Mouse (Mus musculus) retina, adult 2 months (tissue): Measurements from ENCODE around the gene Fam20b.
"Not testable (repeated sequence)": the region's sequence is repeated elsewhere in the genome, so short reads cannot be mapped to it uniquely, and the experiment has no call there.

Source experiments
- DNase-seq: peaks from one replicate; pipeline ENCODE4 v3.0.0-alpha.2; 2012; ENCODE audit warnings: low read depth, low spot score

Fam20b gene

DNA sequence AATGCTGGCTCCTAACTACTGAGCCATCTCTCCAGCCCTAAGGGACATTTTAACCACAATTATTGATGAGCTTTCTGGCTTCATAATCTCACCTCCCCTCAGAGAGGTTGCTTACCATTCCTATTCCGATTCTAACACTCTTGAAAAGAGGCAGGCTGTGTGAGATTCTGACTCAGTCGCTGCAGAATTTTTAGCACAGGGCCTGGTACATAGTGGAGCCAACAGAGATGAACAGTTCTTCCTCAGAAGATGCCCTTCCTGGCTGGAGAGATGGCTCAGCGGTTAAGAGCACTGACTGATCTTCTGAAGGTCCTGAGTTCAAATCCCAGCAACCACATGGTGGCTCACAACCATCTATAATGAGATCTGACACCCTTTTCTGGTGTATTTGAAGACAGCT, 47.0 kb downstream of the Fam20b start:
- DNase-seq, result no peak

DNA sequence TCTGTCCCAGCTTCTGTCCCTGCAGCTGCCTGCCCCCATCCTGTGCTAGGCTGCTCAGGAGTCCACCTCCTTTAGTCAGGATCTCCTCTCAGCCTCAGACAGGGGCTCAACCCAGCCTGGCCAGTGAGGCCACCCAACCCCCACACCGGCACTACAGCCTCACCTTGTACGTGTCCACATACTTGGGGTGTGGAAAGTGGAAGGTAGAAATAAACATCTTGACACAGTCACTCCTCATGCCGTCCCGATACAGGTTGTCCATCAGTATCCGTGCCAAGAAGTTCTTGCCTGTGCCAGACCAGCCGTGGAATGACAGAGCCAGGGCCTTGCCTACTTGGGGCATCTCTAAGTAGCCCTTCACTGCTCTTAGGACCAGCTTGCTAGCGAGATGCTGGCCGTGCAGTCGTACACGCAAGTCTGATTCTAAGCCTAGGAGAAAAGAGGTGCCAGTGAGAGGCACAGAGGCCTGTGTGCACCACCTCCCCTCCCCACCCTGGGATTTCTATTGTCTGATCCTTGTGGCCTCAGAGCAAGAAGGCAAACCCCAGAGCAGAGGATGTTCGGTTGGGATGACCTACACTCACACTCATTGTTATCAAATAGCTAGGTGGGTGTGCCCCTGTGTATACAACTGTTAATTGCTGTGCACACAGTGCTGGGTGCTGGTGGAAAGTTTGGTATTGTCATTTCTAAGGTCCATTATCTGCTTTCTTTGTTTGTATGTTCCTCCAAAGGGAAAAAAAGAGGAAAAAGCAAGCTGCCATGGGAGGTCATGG, 49.5 kb downstream of the Fam20b start:
- DNase-seq, result no peak

DNA sequence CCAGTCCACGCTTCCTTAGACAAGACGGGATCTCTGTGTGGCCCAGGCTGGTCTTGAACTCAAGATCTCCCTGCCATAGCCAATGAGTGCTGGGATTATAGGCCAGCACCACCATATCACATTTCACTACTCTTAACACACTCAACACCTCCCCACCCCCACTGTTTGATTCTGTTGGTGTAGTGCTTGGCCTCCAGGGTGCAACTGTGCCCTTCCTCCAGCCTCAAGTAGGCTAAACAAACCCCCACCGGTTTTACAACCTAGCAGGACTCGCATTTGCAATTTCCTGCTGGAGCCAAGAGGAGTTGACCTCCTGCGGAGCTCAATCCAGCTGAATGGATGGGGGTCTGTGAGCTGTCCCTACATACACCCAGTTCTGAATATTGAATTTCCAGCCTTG, 50.3 kb downstream of the Fam20b start:
- no peak for DNase-seq

DNA sequence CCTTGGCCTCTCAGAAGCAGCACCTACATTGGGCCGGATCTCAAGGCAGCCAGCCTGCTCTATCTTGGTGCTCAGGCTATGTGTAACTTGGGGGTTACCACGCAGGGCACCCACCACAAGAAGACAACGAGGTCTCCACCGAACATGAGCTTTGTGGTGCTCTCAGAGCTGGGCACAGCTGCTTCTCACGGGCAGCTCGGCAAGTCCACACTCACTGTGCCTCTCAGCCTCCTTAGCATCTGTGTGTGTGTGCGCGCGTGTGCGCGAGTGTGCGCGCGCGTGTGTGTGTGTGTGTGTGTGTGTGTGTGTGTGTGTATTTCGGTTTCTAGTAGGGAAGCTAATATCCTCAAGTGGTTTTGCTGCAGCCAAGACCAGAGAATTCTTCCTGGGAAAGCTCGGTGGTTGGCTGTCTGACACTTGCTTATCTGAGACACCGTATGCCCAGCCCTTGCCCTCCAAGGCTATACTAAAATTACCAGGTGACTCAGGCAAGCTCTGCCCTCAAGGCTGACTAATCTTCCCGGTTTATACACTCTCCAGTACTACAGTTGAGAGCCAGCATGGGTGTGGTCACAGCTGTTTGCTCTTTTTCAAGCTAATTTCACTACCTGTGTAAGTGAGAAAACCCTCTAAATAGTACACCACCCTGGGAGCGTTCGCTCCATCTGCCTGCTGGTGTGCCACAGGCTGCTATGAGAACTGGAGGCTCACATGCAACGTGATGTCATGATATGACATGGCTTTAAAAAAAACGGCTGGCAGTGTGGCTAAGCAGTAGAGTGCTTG, 51.6 kb downstream of the Fam20b start:
- no peak for DNase-seq

DNA sequence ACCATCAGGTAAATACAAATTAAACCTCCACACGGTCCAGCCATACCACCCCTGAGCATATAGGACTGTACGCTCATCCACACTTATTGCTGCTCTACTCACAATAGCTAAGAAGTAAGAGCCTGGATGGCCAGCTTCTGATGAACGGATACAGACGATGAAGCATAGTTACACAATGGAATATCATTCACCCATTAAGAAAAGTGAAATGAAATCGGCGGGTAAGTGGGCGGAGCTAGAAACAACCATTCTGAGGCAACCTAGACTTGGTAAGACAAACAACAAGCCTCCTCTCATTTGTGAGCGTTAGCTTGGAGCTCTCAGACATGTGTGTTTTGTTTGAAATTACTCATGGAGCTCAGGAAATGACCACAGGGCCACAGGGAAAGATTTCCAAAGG, 53.1 kb downstream of the Fam20b start:
- no peak for DNase-seq

DNA sequence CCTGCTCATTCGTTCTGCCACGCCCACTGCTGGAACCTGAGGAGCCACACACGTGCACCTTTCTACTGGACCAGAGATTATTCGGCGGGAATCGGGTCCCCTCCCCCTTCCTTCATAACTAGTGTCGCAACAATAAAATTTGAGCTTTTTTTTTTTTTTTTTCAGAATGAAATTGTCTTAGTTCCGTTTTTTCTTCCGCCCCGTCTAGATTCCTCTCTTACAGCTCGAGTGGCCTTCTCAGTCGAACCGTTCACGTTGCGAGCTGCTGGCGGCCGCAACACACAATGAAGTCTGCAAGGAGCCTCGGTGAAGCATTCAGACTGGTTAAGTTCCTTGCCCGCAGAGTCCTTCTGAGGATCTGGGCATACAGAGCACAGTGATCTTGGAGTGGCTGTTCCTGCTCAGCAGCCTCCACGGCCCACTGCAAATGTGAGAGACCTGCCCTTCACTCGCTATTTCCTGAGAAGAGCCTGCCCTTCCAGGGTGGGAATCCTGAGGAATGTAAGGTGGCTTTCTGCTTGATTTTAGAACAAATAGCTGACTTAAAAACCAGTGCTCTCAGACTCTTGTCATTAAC, 58.1 kb downstream of the Fam20b start:
- not testable (repeated sequence) for DNase-seq

DNA sequence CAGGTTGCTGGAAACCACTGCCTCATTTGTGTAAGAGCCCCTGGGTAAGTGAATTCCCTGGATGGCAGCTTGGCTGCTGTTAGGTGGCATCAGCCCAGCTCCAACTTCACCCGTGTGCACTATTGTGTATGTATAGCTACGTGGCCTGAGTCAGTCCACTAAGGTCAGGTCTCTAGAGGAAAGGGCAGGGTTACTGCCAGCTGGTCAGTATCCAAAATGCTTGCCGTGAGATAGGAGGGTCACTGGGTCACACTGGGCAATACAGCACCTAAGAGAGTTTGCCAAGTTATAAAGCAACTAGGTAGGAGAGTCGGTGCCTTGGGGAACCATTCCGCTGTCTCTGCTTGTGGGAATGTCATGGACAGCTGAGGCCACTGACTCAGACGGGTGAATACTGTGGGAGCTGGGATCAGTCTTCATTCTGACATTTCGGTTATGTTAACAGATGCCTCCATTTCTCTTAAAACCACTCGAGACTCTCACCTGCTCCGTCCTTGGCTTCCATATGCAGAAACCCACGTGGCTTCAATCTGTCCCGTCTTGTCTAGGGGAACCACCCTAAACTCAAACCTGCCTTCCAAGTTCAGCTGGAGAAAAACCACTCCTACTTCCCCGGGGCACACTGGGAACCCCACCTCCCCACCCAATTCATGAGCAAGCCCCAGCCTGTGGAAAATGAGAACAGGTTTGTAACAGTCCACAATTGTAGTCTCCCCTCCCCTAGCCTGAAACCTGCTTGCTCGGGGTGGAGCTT, 58.8 kb downstream of the Fam20b start:
- no peak for DNase-seq

DNA sequence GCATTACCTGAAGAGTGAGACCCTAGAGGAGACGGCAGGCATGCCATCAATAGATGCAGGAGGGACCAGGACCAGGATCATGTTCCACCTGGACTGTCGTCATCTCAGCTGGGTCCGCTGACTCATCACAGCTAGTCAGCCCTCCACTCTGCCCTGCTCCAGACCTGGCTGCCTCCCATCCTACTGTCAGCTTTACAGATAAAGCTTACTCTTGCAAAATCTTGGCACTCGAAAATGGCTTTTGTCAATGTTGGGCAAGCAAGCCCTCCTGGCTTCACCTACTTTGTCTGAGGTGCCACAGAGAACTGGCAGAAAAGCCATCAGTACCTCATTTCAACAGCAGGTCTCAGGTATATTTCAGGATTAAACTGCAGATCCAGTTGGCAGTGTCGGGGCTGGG, 60.2 kb downstream of the Fam20b start:
- DNase-seq, result no peak

DNA sequence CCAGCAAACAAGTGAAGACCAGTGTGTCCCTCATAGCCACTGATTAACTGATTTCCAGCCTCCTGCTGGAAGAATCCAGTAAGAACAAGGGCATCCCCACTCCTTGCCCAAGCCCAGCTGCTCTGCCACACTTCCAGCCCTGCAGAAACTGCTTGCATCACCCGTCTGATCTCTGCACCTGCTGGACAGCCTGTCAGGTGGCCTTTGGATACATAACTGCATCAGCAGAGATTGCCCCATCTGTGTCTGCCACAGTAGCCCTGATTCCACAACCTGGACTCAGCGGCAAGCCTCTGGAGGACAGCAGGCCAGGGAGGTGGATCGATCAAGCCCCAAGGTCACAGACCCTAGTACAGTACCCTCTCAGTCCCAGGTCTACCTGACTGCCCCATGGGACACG, 61.4 kb downstream of the Fam20b start:
- DNase-seq, result no peak

DNA sequence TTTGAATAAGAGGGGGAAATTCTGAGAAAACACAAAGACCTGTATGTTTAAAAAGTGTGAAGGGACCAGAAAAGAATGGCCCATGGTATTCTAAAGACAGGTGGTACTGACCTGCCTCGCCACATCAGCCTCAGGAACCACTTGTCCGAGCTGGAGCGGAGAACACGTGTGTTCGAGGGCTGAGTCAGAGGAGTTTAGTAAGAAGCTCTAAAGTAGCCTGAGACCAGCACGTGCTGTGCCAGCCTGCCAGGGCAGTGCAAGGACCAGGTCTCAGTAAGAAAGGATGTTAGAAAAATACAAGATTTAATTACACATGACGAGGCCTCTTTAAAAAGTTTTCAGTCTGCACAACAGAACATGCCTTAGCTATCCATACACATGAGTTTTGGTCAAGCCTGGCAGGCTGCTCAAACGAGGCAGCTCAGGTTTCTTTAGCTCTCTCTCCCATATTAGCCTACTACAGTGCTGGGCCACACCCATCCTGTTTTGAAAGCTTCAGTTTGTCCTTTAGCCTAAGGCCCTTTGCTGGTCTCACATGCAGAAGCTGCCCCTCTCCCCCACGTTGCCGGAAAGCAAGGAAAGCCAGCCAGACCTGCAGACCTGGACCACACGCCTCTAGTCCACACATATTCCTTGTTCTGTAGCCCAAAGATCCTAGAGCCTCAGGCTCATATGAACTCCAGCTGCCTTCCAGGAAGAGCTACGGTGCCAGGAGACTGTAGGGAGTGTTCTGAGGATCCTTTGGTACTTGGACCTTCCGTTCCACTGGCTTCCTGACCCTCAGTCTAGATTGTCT, 64.0 kb downstream of the Fam20b start:
- no peak for DNase-seq

DNA sequence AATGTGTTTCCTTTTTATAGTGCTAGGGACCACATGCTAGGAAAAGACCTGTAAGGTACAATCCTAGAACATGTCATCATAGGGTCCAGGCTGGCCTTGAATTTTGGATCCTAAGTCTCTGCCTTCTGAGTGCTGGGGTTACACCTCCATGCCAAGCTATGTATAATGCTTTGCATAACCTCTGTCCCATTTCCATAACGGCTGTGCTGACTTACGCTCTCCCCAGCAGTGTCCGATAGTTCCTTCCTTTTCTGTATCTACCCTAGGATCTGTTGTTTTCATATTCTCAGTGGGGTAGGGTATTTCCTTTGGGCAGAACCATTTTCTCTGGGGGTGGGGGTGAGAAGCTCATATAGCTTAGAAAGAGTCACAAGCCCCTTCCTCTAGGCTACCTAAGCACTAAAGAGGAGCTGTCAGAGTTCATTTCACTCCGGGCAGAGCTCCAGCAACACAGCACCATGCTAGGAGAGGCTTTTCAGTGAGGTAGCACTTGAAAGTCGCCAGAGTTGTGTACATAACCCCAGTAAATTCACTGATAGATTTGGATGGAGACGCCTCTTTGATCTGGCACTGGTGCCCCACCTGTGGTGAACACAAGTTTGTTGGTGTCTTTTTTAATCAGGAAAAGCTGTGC, 66.6 kb downstream of the Fam20b start:
- DNase-seq, result no peak

DNA sequence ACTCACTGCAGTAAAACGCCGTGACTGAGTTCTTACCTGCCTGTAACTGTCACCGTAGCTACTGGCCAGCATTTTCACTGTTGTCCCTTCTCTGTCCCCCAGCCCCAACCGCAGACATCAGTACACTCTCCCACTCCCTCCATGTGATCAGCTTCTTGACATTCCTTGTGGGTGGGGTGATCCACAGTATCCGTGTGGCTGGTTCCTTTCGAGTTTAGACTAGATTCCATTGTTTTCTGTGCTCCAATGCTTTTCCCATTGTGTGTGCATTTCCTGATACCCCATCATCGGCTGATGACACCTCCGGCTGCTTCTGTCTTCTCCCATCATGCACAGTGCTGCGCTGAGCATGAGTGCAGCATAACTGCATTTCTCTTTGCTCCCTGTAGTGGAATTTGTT, 68.3 kb downstream of the Fam20b start:
- DNase-seq, result no peak

DNA sequence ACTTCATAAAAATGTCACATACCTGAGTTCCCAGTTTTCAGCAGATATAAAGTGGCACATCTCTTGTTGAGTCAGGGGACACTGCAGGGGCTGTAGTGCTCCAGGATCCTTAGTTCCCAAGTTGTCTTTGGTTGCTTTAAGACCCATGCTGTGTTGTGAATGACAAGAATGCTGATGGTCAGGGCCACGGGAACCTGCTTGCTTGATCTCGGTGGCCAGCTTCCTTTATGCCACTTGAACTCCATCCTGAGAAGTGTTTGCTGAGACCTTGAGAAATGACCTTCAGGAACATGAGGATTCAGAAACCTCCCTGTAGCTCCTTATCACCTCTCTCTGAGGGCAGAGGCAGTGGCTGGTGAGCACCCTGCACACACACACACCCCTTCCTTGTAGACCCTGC, 70.2 kb downstream of the Fam20b start:
- DNase-seq, result no peak

DNA sequence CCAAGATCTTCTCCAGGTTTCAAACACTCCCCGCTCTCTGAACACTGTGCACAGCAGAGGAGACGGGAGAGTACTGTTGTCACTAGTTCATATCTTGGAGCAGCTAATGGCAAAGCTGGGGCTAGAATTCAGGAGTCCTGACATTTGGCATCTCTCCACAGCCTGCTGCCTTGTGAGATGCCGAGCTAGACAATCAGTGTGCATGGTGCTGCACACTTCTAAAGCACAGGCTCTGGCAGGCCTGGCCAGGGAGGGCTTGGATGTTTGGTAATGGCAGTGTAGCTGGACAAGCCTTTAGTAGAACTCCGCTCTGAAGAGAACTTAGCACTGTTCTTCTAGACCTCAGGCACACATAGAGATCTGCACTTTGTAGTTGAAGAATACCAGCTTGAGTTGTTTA, 72.9 kb downstream of the Fam20b start:
- no peak for DNase-seq

DNA sequence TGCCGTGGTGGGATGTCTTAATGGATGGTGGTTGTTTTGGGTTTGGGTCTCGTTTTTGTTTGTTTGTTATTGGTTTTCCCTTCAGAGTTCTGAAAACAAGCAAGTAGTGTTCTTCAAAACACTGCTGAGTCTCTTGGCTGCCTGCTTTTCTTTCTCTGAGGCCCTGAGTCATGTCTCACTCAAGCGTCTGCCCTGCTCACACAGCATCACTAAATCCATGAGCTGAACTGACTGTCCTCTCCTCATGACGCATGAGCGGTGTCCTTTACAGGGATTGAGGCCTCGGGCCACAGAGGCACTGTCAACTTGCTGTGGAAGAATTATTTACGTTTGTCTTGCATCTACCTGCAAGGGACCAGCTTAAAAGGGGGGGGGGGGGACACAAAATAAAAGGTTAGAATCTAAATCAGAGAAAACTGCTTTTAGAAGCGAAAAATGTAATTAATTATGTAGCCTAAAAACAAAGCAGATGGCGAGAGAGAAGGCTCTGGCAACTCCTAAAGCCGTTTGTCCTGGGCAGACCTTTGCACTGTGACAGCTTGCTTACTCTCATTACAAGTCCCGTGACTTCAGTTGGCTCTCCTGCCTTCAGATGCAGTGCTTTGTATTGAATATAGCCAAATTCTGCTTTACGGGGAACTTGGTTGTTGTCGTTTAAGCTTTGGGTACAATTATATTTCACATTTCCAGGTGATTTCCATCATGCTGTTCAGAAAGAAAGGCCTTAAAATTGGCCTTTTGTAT, 73.9 kb downstream of the Fam20b start:
- peak; percentile 29 for DNase-seq

DNA sequence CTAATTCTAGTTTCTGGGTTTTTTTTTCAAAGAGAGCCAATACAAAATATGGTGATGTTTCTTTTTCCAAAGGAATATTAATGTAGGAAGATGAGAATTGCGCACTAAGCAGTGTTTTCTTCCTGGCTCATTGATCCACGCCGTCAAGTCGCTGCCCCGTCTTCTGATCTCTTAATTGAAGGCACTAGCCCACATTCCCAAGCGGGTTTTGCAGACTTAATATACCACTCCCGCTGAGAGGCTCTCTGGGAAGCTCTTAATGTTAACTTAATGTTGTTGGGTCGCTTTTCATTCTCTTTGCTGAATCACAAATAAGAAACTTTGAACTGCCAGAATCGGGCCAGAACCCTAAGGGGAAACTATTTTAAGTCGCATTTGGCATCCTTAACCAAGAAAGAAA, 74.8 kb downstream of the Fam20b start:
- DNase-seq, result no peak

DNA sequence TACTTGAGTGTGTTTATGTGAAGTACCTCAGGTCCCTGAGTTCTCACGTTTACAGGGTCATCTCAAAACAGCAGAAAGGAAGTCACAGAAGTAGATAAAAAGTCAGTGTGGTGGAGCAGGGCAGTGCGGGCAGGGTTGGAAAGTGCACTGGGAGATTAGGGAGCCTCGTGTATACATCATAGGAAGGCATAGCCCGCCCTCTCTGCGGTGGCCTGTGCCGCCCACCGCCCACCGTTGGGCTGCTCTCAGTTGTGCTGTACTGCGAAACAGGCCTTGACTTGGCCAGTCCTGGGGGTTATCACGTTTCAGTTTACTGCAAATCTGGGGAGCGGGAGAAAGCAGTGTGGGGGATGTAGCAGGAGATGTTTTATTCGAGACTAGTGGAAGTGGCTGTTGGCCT, 76.1 kb downstream of the Fam20b start:
- no peak for DNase-seq

DNA sequence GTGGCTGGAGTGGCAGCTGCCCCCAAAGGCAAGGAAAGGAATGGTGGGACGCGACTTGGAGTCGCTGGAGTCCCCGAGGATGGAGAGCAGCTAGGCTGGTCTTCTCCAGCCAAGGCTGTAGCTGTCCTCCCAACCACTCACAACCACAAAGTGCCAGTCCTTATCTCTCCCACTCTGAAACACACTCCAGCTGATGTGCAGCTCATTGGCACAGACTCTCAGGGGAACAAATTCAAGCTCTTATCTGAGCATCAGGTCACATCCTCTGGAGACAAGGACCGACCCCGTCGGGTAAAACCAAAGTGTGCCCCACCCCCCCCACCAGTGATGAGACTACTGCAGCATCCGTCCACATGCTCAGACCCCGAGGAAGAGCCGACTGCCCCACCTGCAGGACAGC, 77.1 kb downstream of the Fam20b start:
- no peak for DNase-seq

DNA sequence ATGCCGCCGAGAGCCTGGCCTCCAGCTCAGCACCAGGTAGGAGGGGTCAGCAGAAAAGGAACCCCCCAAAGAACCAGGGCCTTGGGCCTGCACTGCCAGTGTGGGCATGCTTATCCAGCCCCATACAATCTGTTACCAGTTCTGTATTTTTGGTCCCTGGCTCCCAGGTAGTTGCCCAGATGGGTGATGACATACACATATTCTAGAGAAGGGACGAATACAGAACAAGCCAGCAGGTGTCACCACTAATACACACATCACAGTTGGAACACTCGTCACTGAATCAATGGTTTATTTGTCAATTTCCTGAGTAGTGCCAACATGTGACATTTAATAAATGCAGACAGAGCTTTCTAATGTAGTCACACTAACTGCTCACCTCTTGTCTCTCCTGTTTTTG, 78.3 kb downstream of the Fam20b start:
- no peak for DNase-seq

DNA sequence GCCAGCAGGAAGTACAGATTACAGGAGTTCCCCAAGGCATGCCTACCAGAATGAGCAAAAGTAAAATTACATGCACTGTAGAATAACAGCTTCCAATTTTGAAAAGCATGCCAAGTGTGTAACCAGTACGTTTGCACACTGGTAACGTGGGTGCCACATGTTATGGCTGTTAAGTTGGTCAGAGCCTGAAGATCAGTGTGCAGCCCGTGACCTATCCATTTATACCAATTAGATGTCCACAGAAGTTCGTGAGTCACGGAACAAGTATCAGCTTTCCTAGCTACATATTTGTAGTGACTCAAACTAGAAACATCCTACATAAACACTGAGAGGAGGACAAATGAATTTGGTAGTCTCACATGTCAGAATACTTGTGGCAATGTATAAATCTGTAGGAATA, 79.4 kb downstream of the Fam20b start:
- no peak for DNase-seq
